Mouse (Mus musculus) CH12.LX (cell line): Measurements from ENCODE around the gene Cebpzos. TPM values are rescaled to one million over a fixed set of nuclear protein-coding genes. Genes with fewer than 3 reads are reported as not detected.

Experiments
- DNase-seq: peaks from one replicate; pipeline ENCODE4 v3.0.0-alpha.2; 2013; ENCODE audit errors: extremely low read depth
- H3K27ac ChIP-seq: 2 replicates; pipeline ENCODE4 v1.5.1; 2012; ENCODE audit warnings: low read depth, mild to moderate bottlenecking, control low read depth, moderate library complexity; ENCODE audit not compliant: insufficient read depth
- H3K27me3 ChIP-seq: replicated peaks from 2 replicates; pipeline ENCODE3; 2012; ENCODE audit warnings: inconsistent platforms
- H3K36me3 ChIP-seq, 2 experiments: replicated peaks in 1 of 2; 2 replicates each; pipeline versions ENCODE3 to v1.6.1; 2012; ENCODE audit warnings: inconsistent platforms in 1 of 2, low read length in 1 of 2, mild to moderate bottlenecking in 1 of 2, mixed read lengths in 1 of 2, moderate library complexity in 1 of 2; ENCODE audit not compliant: control insufficient read depth in 1 of 2, insufficient read depth in 1 of 2
- H3K4me1 ChIP-seq, 2 experiments: 2 replicates each; pipeline ENCODE4 v1.6.1; 2012; ENCODE audit warnings: inconsistent platforms in 1 of 2, moderate library complexity in 1 of 2; ENCODE audit not compliant: insufficient read depth in 2 of 2, control insufficient read depth in 1 of 2
- H3K4me2 ChIP-seq: 2 replicates; pipeline ENCODE4 v1.6.1; 2012; ENCODE audit warnings: low read depth, mild to moderate bottlenecking, control low read depth; ENCODE audit not compliant: poor library complexity, insufficient read depth, severe bottlenecking
- H3K4me3 ChIP-seq, 3 experiments: fragments of 150-350 bp in 1 of 3; sonication (generic) in 1 of 3; replicated peaks in 1 of 3; 2 replicates each; pipeline versions ENCODE3 to v1.5.1; 2011 to 2012; ENCODE audit warnings: low read depth in 2 of 3, low read length in 2 of 3, mild to moderate bottlenecking in 2 of 3, moderate library complexity in 2 of 3, control low read depth in 1 of 3, improper control_type of control experiment in 1 of 3, inconsistent platforms in 1 of 3, mixed read lengths in 1 of 3; ENCODE audit not compliant: poor library complexity in 1 of 3
- H3K79me2 ChIP-seq: replicated peaks from 2 replicates; pipeline ENCODE4 v1.6.1; 2012; ENCODE audit warnings: mild to moderate bottlenecking, moderate library complexity; ENCODE audit not compliant: control insufficient read depth, poor library complexity, insufficient read depth, severe bottlenecking; ENCODE audit errors: extremely low read depth
- H3K9ac ChIP-seq: 2 replicates; pipeline ENCODE4 v1.6.1; 2012; ENCODE audit warnings: low read depth, mild to moderate bottlenecking, control low read depth, moderate library complexity; ENCODE audit not compliant: insufficient read depth
- H3K9me3 ChIP-seq: replicated peaks from 2 replicates; pipeline ENCODE3; 2012; ENCODE audit warnings: low read length, inconsistent platforms, mixed read lengths
- BHLHE40 ChIP-seq: IDR thresholded peaks from 2 replicates; pipeline ENCODE4 v1.6.1; 2011; ENCODE audit warnings: mild to moderate bottlenecking, low read depth, low read length, improper control_type of control experiment
- CHD2 ChIP-seq: IDR thresholded peaks from 2 replicates; pipeline ENCODE4 v1.6.1; 2011; ENCODE audit warnings: low read length, improper control_type of control experiment
- E2F4 ChIP-seq: IDR thresholded peaks from 2 replicates; pipeline ENCODE4 v1.6.1; 2011; ENCODE audit warnings: low read depth, low read length, improper control_type of control experiment; ENCODE audit not compliant: insufficient replicate concordance
- EP300 ChIP-seq: IDR thresholded peaks from 2 replicates; pipeline ENCODE4 v1.6.1; 2011; ENCODE audit warnings: low read length, improper control_type of control experiment
- IRF4 ChIP-seq: IDR thresholded peaks from 2 replicates; pipeline ENCODE4 v1.6.1; 2014; ENCODE audit warnings: low read depth, mild to moderate bottlenecking, inconsistent platforms, low read length, improper control_type of control experiment
- JUN ChIP-seq: IDR thresholded peaks from 2 replicates; pipeline ENCODE4 v1.6.1; 2011; ENCODE audit warnings: low read depth, mild to moderate bottlenecking, low read length, improper control_type of control experiment, moderate library complexity; ENCODE audit not compliant: insufficient read depth
- JUND ChIP-seq: conservative IDR thresholded peaks from 2 replicates; pipeline ENCODE4 v1.6.1; 2011; ENCODE audit warnings: low read depth, low read length, improper control_type of control experiment
- MAFK ChIP-seq: IDR thresholded peaks from 2 replicates; pipeline ENCODE4 v1.6.1; 2011; ENCODE audit warnings: low read length, improper control_type of control experiment; ENCODE audit not compliant: insufficient replicate concordance
- MAZ ChIP-seq: IDR thresholded peaks from 2 replicates; pipeline ENCODE4 v1.6.1; 2012; ENCODE audit warnings: low read depth, mild to moderate bottlenecking, inconsistent platforms, low read length, improper control_type of control experiment, moderate library complexity
- MEF2A ChIP-seq: IDR thresholded peaks from 2 replicates; pipeline ENCODE4 v1.6.1; 2014; ENCODE audit warnings: low read depth, mild to moderate bottlenecking, inconsistent platforms, low read length, improper control_type of control experiment, borderline replicate concordance
- MXI1 ChIP-seq: IDR thresholded peaks from 2 replicates; pipeline ENCODE4 v1.6.1; 2011; ENCODE audit warnings: mild to moderate bottlenecking, low read depth, low read length, improper control_type of control experiment
- MYC ChIP-seq: IDR thresholded peaks from 2 replicates; pipeline ENCODE4 v1.6.1; 2011; ENCODE audit warnings: low read depth, mild to moderate bottlenecking, improper control_type of control experiment, low read length
- NELFE ChIP-seq: IDR thresholded peaks from 2 replicates; pipeline ENCODE4 v1.6.1; 2011; ENCODE audit warnings: low read depth, low read length, improper control_type of control experiment
- NRF1 ChIP-seq: IDR thresholded peaks from 2 replicates; pipeline ENCODE4 v1.6.1; 2014; ENCODE audit warnings: low read depth, mild to moderate bottlenecking, inconsistent platforms, low read length, improper control_type of control experiment, moderate library complexity
- POLR2A ChIP-seq: IDR thresholded peaks from 2 replicates; pipeline ENCODE4 v1.6.1; 2011; ENCODE audit warnings: low read depth, mild to moderate bottlenecking, improper control_type of control experiment, low read length
- POLR2AphosphoS2 ChIP-seq: IDR thresholded peaks from 2 replicates; pipeline ENCODE4 v1.6.1; 2011; ENCODE audit warnings: low read depth, low read length, improper control_type of control experiment
- SMC3 ChIP-seq: IDR thresholded peaks from 2 replicates; pipeline ENCODE4 v1.6.1; 2011; ENCODE audit warnings: low read depth, low read length, improper control_type of control experiment
- TBP ChIP-seq: conservative IDR thresholded peaks from 2 replicates; pipeline ENCODE4 v1.6.1; 2011; ENCODE audit warnings: low read depth, low read length, improper control_type of control experiment
- USF1 ChIP-seq: IDR thresholded peaks from 2 replicates; pipeline ENCODE4 v1.6.1; 2014; ENCODE audit warnings: low read depth, mild to moderate bottlenecking, inconsistent platforms, low read length, improper control_type of control experiment
- ZKSCAN1 ChIP-seq: IDR thresholded peaks from 2 replicates; pipeline ENCODE4 v1.6.1; 2012; ENCODE audit warnings: low read depth, inconsistent platforms, low read length, improper control_type of control experiment, borderline replicate concordance
- ZMIZ1 ChIP-seq: IDR thresholded peaks from 2 replicates; pipeline ENCODE4 v1.6.1; 2012; ENCODE audit warnings: low read depth, mild to moderate bottlenecking, inconsistent platforms, low read length, improper control_type of control experiment
- ZNF384 ChIP-seq: IDR thresholded peaks from 2 replicates; pipeline ENCODE4 v1.6.1; 2012; ENCODE audit warnings: low read depth, low read length, improper control_type of control experiment, inconsistent platforms
- dilution Hi-C: fragments of 300-500 bp; cut with MboI; formaldehyde crosslinking; loops from 2 replicates; pipeline ENCODE4 v1.14.3; 2020; ENCODE audit warnings: low sequenced_read_pairs; ENCODE audit not compliant: extremely low pct_unique_long_range_greater_than_20kb, extremely low pct_ligation_motif_present
- in situ Hi-C: fragments of 300-500 bp; cut with MboI; formaldehyde crosslinking; loops from 3 replicates; pipeline ENCODE4 v1.14.3; 2019; ENCODE audit warnings: low sequenced_read_pairs, low pct_ligation_motif_present, low pct_unique_long_range_greater_than_20kb, mixed read lengths
- polyA plus RNA-seq: library from polyadenylated mRNA; unstranded; fragments of >175 nt; gene quantifications from 2 replicates; pipeline ENCODE4 v1.2.1, GENCODE M21; 2012; ENCODE audit warnings: low read depth; ENCODE audit not compliant: insufficient read length
- total RNA-seq, 2 experiments: library from RNA; depleted of rRNA; stranded (reverse); fragments of 300-350 nt in 1 of 2; fragments of >200 nt in 1 of 2; gene quantifications; 2 replicates each; pipeline ENCODE4 v1.2.3; 2012 to 2014

The Cebpzos gene
- total and polyA plus RNA-seq, 3 experiments = 29.9 to 63.7 (median 34.8) TPM

DNA sequence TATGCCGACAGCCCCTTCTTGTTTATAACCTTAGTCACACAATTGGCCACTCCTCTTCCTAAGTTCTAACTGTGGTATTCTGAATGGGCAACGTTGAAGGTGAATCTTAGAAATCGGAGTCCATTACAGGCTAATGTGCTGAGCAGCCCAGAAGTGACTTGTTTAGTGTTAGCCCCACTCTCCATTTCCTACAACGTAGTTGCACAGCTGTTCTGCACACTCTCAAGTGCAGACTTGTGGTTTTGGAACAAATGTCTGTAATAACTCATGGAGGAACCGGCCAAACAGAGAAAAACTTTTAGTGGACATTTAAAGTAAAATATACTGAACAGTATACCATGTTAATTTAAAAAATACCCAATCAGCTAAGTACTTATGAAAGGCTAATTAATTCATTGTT lies 35.8 kb downstream of the Cebpzos start:
- H3K36me3 ChIP-seq = peaks cover 0 to 9% of the 10 kb centered on the region in 2 experiments
- in situ Hi-C loops = no loop called here
- DNase-seq = no peak
- no peaks in the 10 kb centered on the region for H3K9me3 ChIP-seq
- H3K79me2 ChIP-seq = no peaks in the 10 kb centered on the region
- no peak for TF ChIP-seq E2F4
- TF ChIP-seq MEF2A = no peak
- no peak for TF ChIP-seq SMC3
- no peak for TF ChIP-seq NRF1
- TF ChIP-seq USF1 = no peak
- no peak for TF ChIP-seq MAZ
- TF ChIP-seq TBP = no peak
- no peak for TF ChIP-seq ZNF384
- no peak for TF ChIP-seq NELFE
- no peak for TF ChIP-seq CHD2
- no peak for TF ChIP-seq MXI1
- TF ChIP-seq IRF4 = no peak
- dilution Hi-C loops = no loop called here
- H3K4me3 ChIP-seq = no peak overlapping the region
- peaks cover 0 to 2% of the 10 kb centered on the region in 2 experiments; a peak in 1 of 4 replicates for H3K4me1 ChIP-seq
- H3K27me3 ChIP-seq = no peaks in the 10 kb centered on the region
- no peak overlapping the region for H3K27ac ChIP-seq
- no peak overlapping the region for H3K4me2 ChIP-seq
- no peak overlapping the region for H3K9ac ChIP-seq

DNA sequence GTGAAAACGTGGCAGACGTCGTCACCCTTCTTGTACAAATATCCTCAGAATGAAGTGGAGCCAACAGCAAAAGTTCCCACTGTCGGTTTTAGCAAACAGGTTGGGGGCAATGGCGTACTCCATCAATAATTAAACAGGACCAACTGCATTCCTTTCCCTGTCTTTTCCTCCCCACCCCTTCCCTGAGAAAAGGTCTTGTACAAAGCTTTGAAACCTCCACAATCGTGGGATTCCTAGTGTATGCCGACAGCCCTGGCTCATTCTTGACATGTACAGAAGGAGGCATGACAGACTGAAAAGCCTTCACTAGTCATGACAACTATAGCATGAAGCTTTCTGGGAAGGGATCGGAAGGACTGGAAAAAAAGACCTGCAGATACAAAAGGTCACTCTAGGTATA lies 36.9 kb downstream of the Cebpzos start:
- no peaks in the 10 kb centered on the region for H3K27me3 ChIP-seq
- H3K4me2 ChIP-seq = no peak overlapping the region
- no peaks in the 10 kb centered on the region for H3K9me3 ChIP-seq
- in situ Hi-C loops (no loop called here), dilution Hi-C loops (no loop called here)
- H3K4me1 ChIP-seq = peaks cover 0 to 2% of the 10 kb centered on the region in 2 experiments; a peak in 1 of 4 replicates
- peaks cover 0 to under 1% of the 10 kb centered on the region in 2 experiments for H3K36me3 ChIP-seq
- TF ChIP-seq E2F4 (no peak), POLR2AphosphoS2 (no peak), ZMIZ1 (no peak), JUND (no peak), ZKSCAN1 (no peak), EP300 (no peak), POLR2A (no peak), ZNF384 (no peak), NELFE (no peak), MYC (no peak), MAFK (no peak), JUN (no peak), CHD2 (no peak), BHLHE40 (no peak)
- TF ChIP-seq, all 38 proteins: peak for 0
- H3K27ac ChIP-seq = no peak overlapping the region
- H3K79me2 ChIP-seq = no peaks in the 10 kb centered on the region
- H3K4me3 ChIP-seq = no peak overlapping the region
- no peak for DNase-seq
- H3K9ac ChIP-seq = no peak overlapping the region
